Mouse (Mus musculus) mammary gland, adult 2 months (tissue): ENCODE results near the gene Trpv4. TPM values are rescaled to one million over a fixed set of nuclear protein-coding genes. Genes with fewer than 3 reads are reported as not detected.

ENCODE experiments used
- polyA plus RNA-seq: library from polyadenylated mRNA; depleted of rRNA; stranded (reverse); fragments of >200 nt; gene quantifications from 2 replicates; pipeline ENCODE4 v1.2.3, GENCODE M21; 2012; ENCODE audit warnings: low replicate concordance; rRNA removed

Trpv4 gene
- polyA plus RNA-seq, result 18.3 and 19.2 TPM in 2 replicates

DNA sequence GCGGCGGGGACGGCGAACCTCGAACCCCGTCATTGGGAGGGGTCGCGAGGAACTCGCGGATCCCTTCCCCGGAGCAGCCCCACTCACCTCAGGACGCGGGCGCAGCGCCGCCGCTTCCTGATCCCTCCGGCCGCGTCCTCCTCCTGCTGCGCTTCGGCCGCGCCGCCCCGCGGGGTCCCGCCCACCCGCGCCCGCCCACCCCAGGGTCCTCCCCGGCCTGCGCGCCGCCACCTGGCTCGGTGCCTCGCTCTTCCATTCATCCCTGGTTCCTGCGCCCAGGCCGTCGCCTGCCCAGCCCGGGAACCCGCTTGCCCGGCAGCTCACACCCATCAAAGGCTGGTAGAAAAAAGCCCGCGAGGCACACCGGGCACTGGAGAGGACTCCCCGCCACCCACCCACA lies at the start of gene Trpv4:
Gene Trpv4, minus strand, starts transcription at position 167 of the 400 bp plus-strand sequence.

DNA sequence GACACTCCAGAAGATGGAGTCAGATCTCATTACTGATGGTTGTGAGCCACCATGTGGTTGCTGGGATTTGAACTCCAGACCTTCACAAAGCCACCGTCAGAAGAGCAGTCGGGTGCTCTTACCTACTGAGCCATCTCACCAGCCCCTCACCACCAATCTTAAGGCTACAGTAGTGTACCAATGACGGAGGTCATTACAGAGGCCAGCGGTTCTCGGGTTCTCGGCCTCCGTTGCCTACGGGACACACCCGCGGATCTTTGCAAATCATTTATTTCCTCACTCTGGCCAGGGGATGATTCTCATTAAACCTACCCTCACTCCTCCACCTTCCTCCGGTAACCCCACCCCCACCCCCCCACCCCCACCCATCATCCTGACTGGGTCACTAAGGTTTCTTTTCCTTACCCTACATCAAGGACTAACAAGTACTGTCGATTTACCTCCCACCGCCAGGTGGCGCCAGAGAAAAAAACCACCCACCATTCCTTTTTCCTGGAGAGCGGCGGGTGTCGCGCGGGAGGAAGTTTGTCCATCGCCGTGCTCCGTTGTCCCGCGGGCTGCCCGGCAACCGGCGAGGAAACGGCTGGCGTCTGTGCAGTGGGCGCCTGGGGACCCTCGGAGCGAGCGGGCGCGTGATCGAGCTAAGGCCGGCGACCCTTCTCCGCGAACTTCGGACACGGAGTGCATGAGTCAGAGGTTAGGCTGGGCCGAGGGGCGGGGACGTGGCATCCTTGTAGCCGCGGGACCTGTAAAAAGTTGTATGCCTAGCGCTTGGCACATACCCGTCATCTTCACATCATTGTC lies 49.2 kb upstream of the Trpv4 start, which contains the start of gene Tchp:
Gene Tchp, plus strand, starts transcription at position 496 of the 804 bp plus-strand sequence.

DNA sequence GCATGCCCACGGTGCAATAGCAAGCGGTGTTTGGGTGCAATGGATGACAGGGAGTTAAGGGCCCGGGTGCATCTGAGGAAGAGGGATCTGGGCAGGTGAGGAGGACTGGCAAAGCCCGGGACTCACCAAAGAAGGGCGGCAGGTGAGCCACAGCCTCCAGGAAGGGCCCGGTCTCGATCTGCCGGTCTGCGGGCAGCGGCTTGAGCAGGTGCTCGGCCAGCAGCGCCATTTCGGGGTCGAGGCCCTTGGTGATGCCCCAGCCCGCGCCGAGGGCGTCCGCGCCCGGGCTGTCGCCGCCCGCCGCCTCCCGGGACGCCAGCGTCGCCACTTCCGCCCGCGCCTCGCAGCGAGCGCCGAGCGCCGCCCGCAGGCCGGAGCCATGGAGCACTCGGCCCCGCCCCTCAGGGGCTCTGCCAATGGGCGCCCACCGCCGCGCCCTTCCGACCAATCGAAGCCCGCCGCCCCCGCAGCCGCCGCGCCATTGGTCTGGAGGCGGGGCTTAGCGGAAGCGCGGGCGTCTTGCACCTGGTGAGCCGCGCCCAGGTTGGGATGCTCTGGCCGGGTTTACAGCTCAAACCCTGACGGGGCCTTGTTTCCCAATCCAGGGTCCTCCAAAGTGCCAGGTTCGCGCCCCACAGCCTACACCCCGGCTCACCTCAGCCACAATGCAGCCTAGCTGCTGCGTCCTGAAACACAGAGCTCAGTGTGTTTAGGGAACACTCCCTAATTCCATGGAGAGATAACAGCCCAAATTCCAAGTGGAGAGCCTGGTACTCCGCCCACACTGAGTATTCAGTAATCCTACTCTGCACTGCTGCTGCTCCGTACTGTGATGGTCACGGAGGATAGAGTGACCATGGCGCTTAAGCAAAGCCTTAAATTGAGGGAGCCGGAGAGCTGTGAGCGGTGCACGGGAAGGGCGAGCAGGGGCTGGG lies 32.7 kb upstream of the Trpv4 start, which contains the start of gene Gltp:
Gene Gltp, minus strand, starts transcription at position 352 of the 935 bp plus-strand sequence.

Other genes starting within 250 kb of the Trpv4 start
- gene Mmab, start 214.4 kb downstream of the Trpv4 start, polyA plus RNA-seq, result 19.7 and 28.0 TPM in 2 replicates
- gene Mvk, start 214.2 kb downstream of the Trpv4 start, polyA plus RNA-seq, result 37.0 and 54.1 TPM in 2 replicates
- 2.7 and 4.3 TPM in 2 replicates for gene Fam222a, start 90.4 kb downstream of the Trpv4 start, polyA plus RNA-seq
- 112 and 185 TPM in 2 replicates for gene Gltp, start 32.6 kb upstream of the Trpv4 start, polyA plus RNA-seq
- gene Tchp, start 49.3 kb upstream of the Trpv4 start, polyA plus RNA-seq, result 13.3 and 13.6 TPM in 2 replicates
- 54.6 and 74.8 TPM in 2 replicates for gene Ankrd13a, start 116.3 kb upstream of the Trpv4 start, polyA plus RNA-seq
- 67.4 and 80.8 TPM in 2 replicates for gene Git2, start 117.1 kb upstream of the Trpv4 start, polyA plus RNA-seq
- 32.1 and 36.0 TPM in 2 replicates for gene 1500011B03Rik, start 165.0 kb upstream of the Trpv4 start, polyA plus RNA-seq
- gene 4930519G04Rik, start 195.2 kb upstream of the Trpv4 start, polyA plus RNA-seq, result not detected in 2 replicates
- gene Gm9936, start 200.3 kb upstream of the Trpv4 start, polyA plus RNA-seq, result not detected in 2 replicates
- gene Oasl2, start 238.5 kb upstream of the Trpv4 start, polyA plus RNA-seq, result 9.2 and 27.5 TPM in 2 replicates